Mouse (Mus musculus): ENCODE measurements around the gene Hacd3. TPM values are rescaled to one million over a fixed set of nuclear protein-coding genes. Genes with fewer than 3 reads are reported as not detected.

The Hacd3 gene
- polyA plus RNA-seq, 1 experiment from 2014 or later, result 202 TPM

DNA sequence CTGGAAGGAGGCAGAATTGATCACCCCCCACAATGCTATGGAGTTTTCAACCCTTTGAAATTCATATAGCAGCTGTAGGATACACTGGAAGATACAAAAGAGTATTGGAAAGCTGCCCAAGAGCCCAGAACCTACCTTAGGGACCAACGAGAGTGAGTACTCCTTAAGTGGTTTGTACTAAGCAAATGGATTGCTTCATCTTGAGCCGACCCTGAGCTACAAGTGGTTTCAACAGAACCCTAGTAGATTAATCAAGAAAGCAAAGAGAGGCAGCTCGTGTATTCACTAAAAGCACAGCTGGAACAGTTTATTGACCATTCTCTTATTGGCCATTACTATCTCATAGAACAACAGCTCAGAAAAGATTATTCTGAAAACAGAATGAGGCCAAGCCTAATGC lies 2.3 kb downstream of the Hacd3 start:
- Histone ChIP-seq H3K9me3 (ENCODE audit: control insufficient read depth, low read length) (no peaks in the 10 kb centered on the region), H3K9ac (replicated peaks; ENCODE audit: low read depth, low read length) (no peak overlapping the region), H3K36me3 (ENCODE audit: control insufficient read depth, insufficient read depth) (no peaks in the 10 kb centered on the region), H3K27me3 (replicated peaks; ENCODE audit: control insufficient read depth, insufficient read depth, low read length) (no peaks in the 10 kb centered on the region), H3K4me2 (ENCODE audit: low read length) (peak overlapping the region; percentile 58), H3K4me3 (replicated peaks; ENCODE audit: low read length) (no peak overlapping the region), H3K27ac (ENCODE audit: low read length) (no peak overlapping the region), H3K4me1 (replicated peaks; ENCODE audit: control insufficient read depth, insufficient read depth, low read length) (peaks cover 60% of the 10 kb centered on the region)
- WGBS, result 46% methylated on average over 3 of the region's 3 CpGs
- ATAC-seq, result no peak

DNA sequence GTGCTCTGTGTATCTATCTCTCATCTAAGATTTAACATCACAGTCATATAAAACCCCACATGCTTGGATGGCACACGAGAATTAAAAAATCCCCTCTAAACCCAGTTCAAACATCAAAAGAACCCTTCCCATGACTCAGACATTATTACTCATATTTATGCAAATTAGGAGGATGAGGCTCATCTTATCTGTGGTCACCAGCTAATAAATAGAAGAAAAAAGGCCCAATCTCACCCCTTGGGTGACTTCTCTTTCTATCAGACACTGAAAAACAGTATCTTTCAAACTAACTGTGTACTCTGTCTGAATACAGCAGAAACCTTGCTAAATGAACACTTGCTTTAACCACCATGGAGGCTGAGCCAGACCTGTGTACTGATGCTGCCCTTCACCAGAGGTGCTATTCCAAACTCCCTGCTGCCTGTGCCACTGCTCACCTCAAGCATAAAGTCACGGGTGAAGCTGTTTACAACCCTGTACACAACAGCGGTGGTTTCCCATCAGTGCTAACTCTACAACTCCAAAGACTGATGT lies 2.8 kb downstream of the Hacd3 start:
- no peak for ATAC-seq
- 75% methylated on average over 3 of the region's 3 CpGs for WGBS
- Histone ChIP-seq H3K9me3 (ENCODE audit: control insufficient read depth, low read length) (no peaks in the 10 kb centered on the region), H3K4me1 (replicated peaks; ENCODE audit: control insufficient read depth, insufficient read depth, low read length) (peaks cover 60% of the 10 kb centered on the region), H3K9ac (replicated peaks; ENCODE audit: low read depth, low read length) (0 out of 2 replicates have a peak overlapping the region, but pooled peaks have one; percentile 23), H3K4me3 (replicated peaks; ENCODE audit: low read length) (no peak overlapping the region), H3K36me3 (ENCODE audit: control insufficient read depth, insufficient read depth) (no peaks in the 10 kb centered on the region), H3K27me3 (replicated peaks; ENCODE audit: control insufficient read depth, insufficient read depth, low read length) (no peaks in the 10 kb centered on the region), H3K27ac (ENCODE audit: low read length) (no peak overlapping the region), H3K4me2 (ENCODE audit: low read length) (peak overlapping the region; percentile 58)

GRCm38 (mm10) chr9:65017896-65018295 lies 3.6 kb downstream of the Hacd3 start:
- Histone ChIP-seq H3K27me3 (replicated peaks; ENCODE audit: control insufficient read depth, insufficient read depth, low read length) (no peaks in the 10 kb centered on the region), H3K4me2 (ENCODE audit: low read length) (no peak overlapping the region), H3K36me3 (ENCODE audit: control insufficient read depth, insufficient read depth) (no peaks in the 10 kb centered on the region), H3K4me3 (replicated peaks; ENCODE audit: low read length) (no peak overlapping the region), H3K27ac (ENCODE audit: low read length) (no peak overlapping the region), H3K4me1 (replicated peaks; ENCODE audit: control insufficient read depth, insufficient read depth, low read length) (peaks cover 60% of the 10 kb centered on the region), H3K9me3 (ENCODE audit: control insufficient read depth, low read length) (no peaks in the 10 kb centered on the region), H3K9ac (replicated peaks; ENCODE audit: low read depth, low read length) (no peak overlapping the region)
- ATAC-seq, result no peak
- 81% methylated on average over 4 of the region's 4 CpGs for WGBS

DNA sequence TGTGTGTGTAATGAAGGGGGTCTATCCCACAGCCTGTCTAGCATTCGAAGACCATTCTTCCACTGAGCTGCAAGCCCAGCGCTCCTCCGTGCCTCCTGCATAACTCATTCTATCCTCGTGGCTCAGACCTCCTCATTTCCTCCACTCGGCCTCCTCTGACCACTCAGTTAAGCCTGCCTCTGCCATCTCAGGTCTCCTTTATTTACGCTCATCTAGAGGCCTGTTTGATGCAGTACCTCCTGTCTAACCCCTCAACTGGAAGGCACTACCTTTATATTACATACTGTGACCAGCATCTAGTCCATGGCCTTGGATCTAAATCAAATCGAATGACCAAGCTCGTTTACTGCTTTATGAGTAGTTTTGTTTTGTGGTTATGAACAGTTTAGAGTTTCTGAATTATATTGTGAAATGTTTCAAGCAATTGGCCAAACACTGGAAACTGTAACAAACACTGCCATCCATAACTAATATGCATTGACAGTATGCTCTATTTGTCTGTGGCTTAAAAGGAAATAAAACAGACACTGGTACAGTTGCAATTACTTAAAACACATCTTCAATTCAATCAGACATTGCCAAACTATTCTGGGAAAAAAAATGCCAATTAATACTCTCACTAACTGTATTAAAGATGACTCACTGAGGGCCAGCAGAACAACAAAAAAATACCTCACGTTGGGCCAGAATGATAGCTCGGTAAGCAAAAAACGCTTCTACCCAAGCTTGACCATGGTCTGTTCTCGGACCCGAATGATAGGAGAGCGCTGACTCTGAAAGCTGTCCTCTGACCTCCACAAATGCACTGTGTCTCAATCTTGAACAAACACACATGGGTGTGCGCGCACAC lies 4.3 kb downstream of the Hacd3 start:
- peaks cover 55% of the 10 kb centered on the region for H3K4me1 ChIP-seq (replicated peaks; ENCODE audit: control insufficient read depth, insufficient read depth, low read length)
- no peaks in the 10 kb centered on the region for H3K9me3 ChIP-seq (ENCODE audit: control insufficient read depth, low read length)
- H3K27ac ChIP-seq (ENCODE audit: low read length), result peak overlapping the region; percentile 45; the same call in 1 of the 2 replicates
- H3K9ac ChIP-seq (replicated peaks; ENCODE audit: low read depth, low read length), result no peak overlapping the region
- H3K4me3 ChIP-seq (replicated peaks; ENCODE audit: low read length), result no peak overlapping the region
- no peaks in the 10 kb centered on the region for H3K27me3 ChIP-seq (replicated peaks; ENCODE audit: control insufficient read depth, insufficient read depth, low read length)
- H3K36me3 ChIP-seq (ENCODE audit: control insufficient read depth, insufficient read depth), result no peaks in the 10 kb centered on the region
- 79% methylated on average over 16 of the region's 16 CpGs for WGBS
- no peak for ATAC-seq
- H3K4me2 ChIP-seq (ENCODE audit: low read length), result no peak overlapping the region

- no peaks in the 10 kb centered on the region for H3K36me3 ChIP-seq (ENCODE audit: control insufficient read depth, insufficient read depth)
- no peaks in the 10 kb centered on the region for H3K9me3 ChIP-seq (ENCODE audit: control insufficient read depth, low read length)
- 71% methylated on average over 4 of the region's 4 CpGs for WGBS
- no peak overlapping the region for H3K9ac ChIP-seq (replicated peaks; ENCODE audit: low read depth, low read length)
- peak overlapping the region; percentile 45; the same call in 1 of the 2 replicates for H3K27ac ChIP-seq (ENCODE audit: low read length)
- H3K4me3 ChIP-seq (replicated peaks; ENCODE audit: low read length), result no peak overlapping the region
- H3K4me1 ChIP-seq (replicated peaks; ENCODE audit: control insufficient read depth, insufficient read depth, low read length), result peaks cover 51% of the 10 kb centered on the region
- H3K27me3 ChIP-seq (replicated peaks; ENCODE audit: control insufficient read depth, insufficient read depth, low read length), result no peaks in the 10 kb centered on the region
- ATAC-seq, result no peak
- no peak overlapping the region; the same call in 1 of the 2 replicates for H3K4me2 ChIP-seq (ENCODE audit: low read length)
Measured at GRCm38 (mm10) chr9:65016241-65016977, 5.1 kb downstream of the Hacd3 start.

DNA sequence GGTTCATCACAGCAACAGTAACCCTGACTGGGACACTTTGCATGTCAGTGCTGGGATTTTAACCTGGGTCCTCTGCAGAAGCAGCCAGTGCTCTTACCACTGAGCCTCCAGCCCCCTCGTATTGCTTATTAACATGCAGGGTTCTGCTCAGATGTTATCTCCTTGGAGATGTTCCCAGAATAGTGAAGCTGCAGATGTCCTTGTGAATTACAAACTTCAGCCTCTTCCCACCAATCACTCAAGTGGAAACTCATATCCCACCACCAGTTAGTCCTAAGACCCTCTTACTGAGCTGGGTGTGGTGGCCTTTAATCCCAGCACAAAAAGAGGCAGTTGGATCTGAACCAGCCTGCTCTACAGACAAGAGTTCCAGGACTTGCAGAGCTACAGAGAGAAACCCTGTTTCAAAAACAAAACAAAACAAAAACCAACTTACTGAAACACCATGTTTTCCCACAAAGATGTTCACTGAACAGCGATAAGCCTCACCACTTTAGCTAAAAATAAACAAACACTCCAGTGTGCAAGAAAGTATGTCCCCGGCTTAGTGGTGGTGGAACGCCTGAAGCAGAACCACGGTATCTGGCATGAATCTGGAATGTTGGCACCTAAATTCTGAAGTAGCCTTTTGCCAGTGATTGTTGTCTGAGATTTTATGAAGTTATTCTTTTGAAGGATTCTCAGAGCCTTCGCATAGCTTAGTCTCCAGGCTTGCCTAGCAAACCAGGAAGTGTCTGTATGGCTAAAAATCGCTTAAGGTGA lies 5.9 kb downstream of the Hacd3 start:
- Histone ChIP-seq H3K4me2 (ENCODE audit: low read length) (no peak overlapping the region), H3K9me3 (ENCODE audit: control insufficient read depth, low read length) (no peaks in the 10 kb centered on the region), H3K36me3 (ENCODE audit: control insufficient read depth, insufficient read depth) (no peaks in the 10 kb centered on the region), H3K27ac (ENCODE audit: low read length) (peak overlapping the region; percentile 11; the same call in 1 of the 2 replicates), H3K9ac (replicated peaks; ENCODE audit: low read depth, low read length) (no peak overlapping the region), H3K4me1 (replicated peaks; ENCODE audit: control insufficient read depth, insufficient read depth, low read length) (peaks cover 51% of the 10 kb centered on the region), H3K27me3 (replicated peaks; ENCODE audit: control insufficient read depth, insufficient read depth, low read length) (no peaks in the 10 kb centered on the region), H3K4me3 (replicated peaks; ENCODE audit: low read length) (no peak overlapping the region)
- no peak for ATAC-seq
- 66% methylated on average over 7 of the region's 7 CpGs for WGBS

- H3K4me1 ChIP-seq (replicated peaks; ENCODE audit: control insufficient read depth, insufficient read depth, low read length), result peaks cover 11% of the 10 kb centered on the region
- ATAC-seq, result no peak
- no peak overlapping the region for H3K4me2 ChIP-seq (ENCODE audit: low read length)
- no peak overlapping the region for H3K4me3 ChIP-seq (replicated peaks; ENCODE audit: low read length)
- no peak overlapping the region for H3K9ac ChIP-seq (replicated peaks; ENCODE audit: low read depth, low read length)
- peaks cover 6% of the 10 kb centered on the region for H3K36me3 ChIP-seq (ENCODE audit: control insufficient read depth, insufficient read depth)
- no peak overlapping the region for H3K27ac ChIP-seq (ENCODE audit: low read length)
- no peaks in the 10 kb centered on the region for H3K9me3 ChIP-seq (ENCODE audit: control insufficient read depth, low read length)
- 57% methylated on average over 6 of the region's 6 CpGs for WGBS
- H3K27me3 ChIP-seq (replicated peaks; ENCODE audit: control insufficient read depth, insufficient read depth, low read length), result no peaks in the 10 kb centered on the region
Measured at GRCm38 (mm10) chr9:65011304-65011703, 10.2 kb downstream of the Hacd3 start.

- Histone ChIP-seq H3K27ac (ENCODE audit: low read length) (no peak overlapping the region), H3K4me3 (replicated peaks; ENCODE audit: low read length) (no peak overlapping the region), H3K9me3 (ENCODE audit: control insufficient read depth, low read length) (no peaks in the 10 kb centered on the region), H3K27me3 (replicated peaks; ENCODE audit: control insufficient read depth, insufficient read depth, low read length) (no peaks in the 10 kb centered on the region), H3K9ac (replicated peaks; ENCODE audit: low read depth, low read length) (no peak overlapping the region), H3K4me1 (replicated peaks; ENCODE audit: control insufficient read depth, insufficient read depth, low read length) (peaks cover 5% of the 10 kb centered on the region), H3K4me2 (ENCODE audit: low read length) (no peak overlapping the region), H3K36me3 (ENCODE audit: control insufficient read depth, insufficient read depth) (peaks cover 11% of the 10 kb centered on the region)
- ATAC-seq, result no peak
- WGBS, result 85% methylated on average over 8 of the region's 8 CpGs
Measured at GRCm38 (mm10) chr9:65010632-65011031, 10.9 kb downstream of the Hacd3 start.

DNA sequence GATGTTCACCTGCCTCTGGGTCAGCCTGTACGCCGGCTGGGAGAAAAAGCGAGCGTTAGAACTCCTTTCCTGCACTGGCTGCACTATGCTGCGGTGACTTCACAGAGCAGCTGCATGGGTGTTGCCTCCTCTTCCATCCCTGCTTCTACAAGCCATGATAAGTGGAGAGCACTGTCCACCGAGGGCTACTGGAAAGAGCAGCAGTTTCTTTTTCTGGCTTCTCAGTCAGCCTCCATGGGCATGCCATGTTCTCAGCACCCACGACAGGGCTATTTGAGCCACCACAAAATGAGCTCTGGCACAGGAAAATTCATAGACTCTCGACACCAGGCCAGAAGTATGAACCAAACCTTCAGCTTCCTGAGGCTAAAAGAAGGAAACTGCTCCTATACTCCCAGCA lies 15.8 kb downstream of the Hacd3 start:
- Histone ChIP-seq H3K4me1 (replicated peaks; ENCODE audit: control insufficient read depth, insufficient read depth, low read length) (no peaks in the 10 kb centered on the region), H3K9me3 (ENCODE audit: control insufficient read depth, low read length) (no peaks in the 10 kb centered on the region), H3K4me2 (ENCODE audit: low read length) (no peak overlapping the region), H3K27ac (ENCODE audit: low read length) (no peak overlapping the region), H3K36me3 (ENCODE audit: control insufficient read depth, insufficient read depth) (peaks cover 31% of the 10 kb centered on the region), H3K9ac (replicated peaks; ENCODE audit: low read depth, low read length) (no peak overlapping the region), H3K4me3 (replicated peaks; ENCODE audit: low read length) (no peak overlapping the region), H3K27me3 (replicated peaks; ENCODE audit: control insufficient read depth, insufficient read depth, low read length) (no peaks in the 10 kb centered on the region)
- WGBS, result 97% methylated on average over 8 of the region's 8 CpGs
- no peak for ATAC-seq
